Mouse (Mus musculus): ENCODE results near the gene Abhd16b. TPM values are rescaled to one million over a fixed set of nuclear protein-coding genes. Genes with fewer than 3 reads are reported as not detected.

Gene Abhd16b
- polyA plus RNA-seq, 1 experiment, result not detected

- peaks cover 49% of the 10 kb centered on the region for H3K79me2 ChIP-seq (ENCODE audit: control insufficient read depth, insufficient read depth)
- no peaks in the 10 kb centered on the region for H3K27me3 ChIP-seq (ENCODE audit: control insufficient read depth, insufficient read depth, insufficient read length)
- no peak for TF ChIP-seq MYOD1 (IDR thresholded peaks at IDR 0.05; ENCODE audit: control insufficient read depth, insufficient read length, low read depth)
- TF ChIP-seq CEBPB (IDR thresholded peaks at IDR 0.05; ENCODE audit: low read depth), result peak; percentile 73
- peaks cover 37% of the 10 kb centered on the region for H3K79me3 ChIP-seq (ENCODE audit: low read depth)
- peak within 1 kb of the TSS; percentile 89 for H3K4me3 ChIP-seq (ENCODE audit: insufficient read depth, poor library complexity, severe bottlenecking)
- H3K36me3 ChIP-seq (ENCODE audit: control insufficient read depth, insufficient read depth), result peaks cover 29% of the 10 kb centered on the region
- H3ac ChIP-seq (ENCODE audit: control insufficient read depth, insufficient read length, low read depth), result peak within 1 kb of the TSS; percentile 82
Observed at GRCm38 (mm10) chr2:181496831-181497547, 4.0 kb downstream of the Abhd16b start, which contains the start of gene Tpd52l2. TSS of gene Tpd52l2 (plus strand) at chr2:181497142.

- H3ac ChIP-seq (ENCODE audit: control insufficient read depth, insufficient read length, low read depth), result peak overlapping the region; percentile 82
- H3K4me3 ChIP-seq (ENCODE audit: insufficient read depth, poor library complexity, severe bottlenecking), result peak overlapping the region; percentile 89
- H3K36me3 ChIP-seq (ENCODE audit: control insufficient read depth, insufficient read depth), result peaks cover 34% of the 10 kb centered on the region
- H3K79me3 ChIP-seq (ENCODE audit: low read depth), result peaks cover 37% of the 10 kb centered on the region
- peaks cover 54% of the 10 kb centered on the region for H3K79me2 ChIP-seq (ENCODE audit: control insufficient read depth, insufficient read depth)
- H3K27me3 ChIP-seq (ENCODE audit: control insufficient read depth, insufficient read depth, insufficient read length), result no peaks in the 10 kb centered on the region
- TF ChIP-seq CEBPB (IDR thresholded peaks at IDR 0.05; ENCODE audit: low read depth) (no peak), USF1 (IDR thresholded peaks at IDR 0.05; ENCODE audit: low read depth) (no peak), FOSL1 (IDR thresholded peaks at IDR 0.05; ENCODE audit: insufficient read depth, low read length, poor library complexity, severe bottlenecking) (no peak), CTCF (IDR thresholded peaks at IDR 0.05; ENCODE audit: control insufficient read depth, insufficient read depth, insufficient read length) (no peak), MYOG (IDR thresholded peaks at IDR 0.05; ENCODE audit: control insufficient read depth, extremely low read depth, insufficient read length) (no peak), MYOD1 (IDR thresholded peaks at IDR 0.05; ENCODE audit: control insufficient read depth, insufficient read length, low read depth) (no peak), MAX (IDR thresholded peaks at IDR 0.05) (peak; percentile 40)
Observed at GRCm38 (mm10) chr2:181497548-181497875, 4.5 kb downstream of the Abhd16b start.

- Histone ChIP-seq H3K79me2 (ENCODE audit: control insufficient read depth, insufficient read depth) (peaks cover 63% of the 10 kb centered on the region), H3ac (ENCODE audit: control insufficient read depth, insufficient read length, low read depth) (no peak overlapping the region), H3K4me3 (ENCODE audit: insufficient read depth, poor library complexity, severe bottlenecking) (no peak overlapping the region), H3K36me3 (ENCODE audit: control insufficient read depth, insufficient read depth) (peaks cover 42% of the 10 kb centered on the region), H3K79me3 (ENCODE audit: low read depth) (peaks cover 37% of the 10 kb centered on the region), H3K27me3 (ENCODE audit: control insufficient read depth, insufficient read depth, insufficient read length) (no peaks in the 10 kb centered on the region)
- no peak for TF ChIP-seq MYOG (IDR thresholded peaks at IDR 0.05; ENCODE audit: control insufficient read depth, extremely low read depth, insufficient read length)
- no peak for TF ChIP-seq USF1 (IDR thresholded peaks at IDR 0.05; ENCODE audit: low read depth)
- no peak for TF ChIP-seq CEBPB (IDR thresholded peaks at IDR 0.05; ENCODE audit: low read depth)
- TF ChIP-seq FOSL1 (IDR thresholded peaks at IDR 0.05; ENCODE audit: insufficient read depth, low read length, poor library complexity, severe bottlenecking), result no peak
- TF ChIP-seq MAX (IDR thresholded peaks at IDR 0.05), result no peak
- no peak for TF ChIP-seq MYOD1 (IDR thresholded peaks at IDR 0.05; ENCODE audit: control insufficient read depth, insufficient read length, low read depth)
- no peak for TF ChIP-seq CTCF (IDR thresholded peaks at IDR 0.05; ENCODE audit: control insufficient read depth, insufficient read depth, insufficient read length)
Observed at GRCm38 (mm10) chr2:181498644-181499043, 5.6 kb downstream of the Abhd16b start.

GRCm38 (mm10) chr2:181509191-181509590 is 16.2 kb downstream of the Abhd16b start:
- TF ChIP-seq FOSL1 (IDR thresholded peaks at IDR 0.05; ENCODE audit: insufficient read depth, low read length, poor library complexity, severe bottlenecking) (no peak), MYOD1 (IDR thresholded peaks at IDR 0.05; ENCODE audit: control insufficient read depth, insufficient read length, low read depth) (no peak)
- Histone ChIP-seq H3K79me3 (ENCODE audit: low read depth) (peaks cover 7% of the 10 kb centered on the region), H3K36me3 (ENCODE audit: control insufficient read depth, insufficient read depth) (peaks cover 71% of the 10 kb centered on the region), H3K79me2 (ENCODE audit: control insufficient read depth, insufficient read depth) (peaks cover 29% of the 10 kb centered on the region), H3K27me3 (ENCODE audit: control insufficient read depth, insufficient read depth, insufficient read length) (no peaks in the 10 kb centered on the region), H3K4me3 (ENCODE audit: insufficient read depth, poor library complexity, severe bottlenecking) (no peak overlapping the region), H3ac (ENCODE audit: control insufficient read depth, insufficient read length, low read depth) (no peak overlapping the region)

GRCm38 (mm10) chr2:181511231-181511630 is 18.2 kb downstream of the Abhd16b start:
- Histone ChIP-seq H3K4me3 (ENCODE audit: insufficient read depth, poor library complexity, severe bottlenecking) (no peak overlapping the region), H3ac (ENCODE audit: control insufficient read depth, insufficient read length, low read depth) (no peak overlapping the region), H3K79me2 (ENCODE audit: control insufficient read depth, insufficient read depth) (peaks cover 12% of the 10 kb centered on the region), H3K79me3 (ENCODE audit: low read depth) (peaks cover 3% of the 10 kb centered on the region), H3K27me3 (ENCODE audit: control insufficient read depth, insufficient read depth, insufficient read length) (no peaks in the 10 kb centered on the region), H3K36me3 (ENCODE audit: control insufficient read depth, insufficient read depth) (peaks cover 78% of the 10 kb centered on the region)
- TF ChIP-seq MYOD1 (IDR thresholded peaks at IDR 0.05; ENCODE audit: control insufficient read depth, insufficient read length, low read depth) (no peak), MAX (IDR thresholded peaks at IDR 0.05) (no peak), MYOG (IDR thresholded peaks at IDR 0.05; ENCODE audit: control insufficient read depth, extremely low read depth, insufficient read length) (no peak), CEBPB (IDR thresholded peaks at IDR 0.05; ENCODE audit: low read depth) (no peak), CTCF (IDR thresholded peaks at IDR 0.05; ENCODE audit: control insufficient read depth, insufficient read depth, insufficient read length) (no peak), FOSL1 (IDR thresholded peaks at IDR 0.05; ENCODE audit: insufficient read depth, low read length, poor library complexity, severe bottlenecking) (no peak), USF1 (IDR thresholded peaks at IDR 0.05; ENCODE audit: low read depth) (no peak)

- no peaks in the 10 kb centered on the region for H3K27me3 ChIP-seq (ENCODE audit: control insufficient read depth, insufficient read depth, insufficient read length)
- H3ac ChIP-seq (ENCODE audit: control insufficient read depth, insufficient read length, low read depth), result peak overlapping the region; percentile 42
- H3K36me3 ChIP-seq (ENCODE audit: control insufficient read depth, insufficient read depth), result peaks cover 58% of the 10 kb centered on the region
- H3K79me2 ChIP-seq (ENCODE audit: control insufficient read depth, insufficient read depth), result peaks cover 44% of the 10 kb centered on the region
- no peak for TF ChIP-seq FOSL1 (IDR thresholded peaks at IDR 0.05; ENCODE audit: insufficient read depth, low read length, poor library complexity, severe bottlenecking)
- TF ChIP-seq CTCF (IDR thresholded peaks at IDR 0.05; ENCODE audit: control insufficient read depth, insufficient read depth, insufficient read length), result no peak
- TF ChIP-seq USF1 (IDR thresholded peaks at IDR 0.05; ENCODE audit: low read depth), result no peak
- peak overlapping the region; percentile 81 for H3K4me3 ChIP-seq (ENCODE audit: insufficient read depth, poor library complexity, severe bottlenecking)
- peaks cover 34% of the 10 kb centered on the region for H3K79me3 ChIP-seq (ENCODE audit: low read depth)
Observed at GRCm38 (mm10) chr2:181519201-181519600, 26.2 kb downstream of the Abhd16b start.
